Mouse (Mus musculus) lung, embryonic 15.5 days (tissue): ENCODE results near the gene Golt1a. TPM values are rescaled to one million over a fixed set of nuclear protein-coding genes. Genes with fewer than 3 reads are reported as not detected.

Experiments used
- ATAC-seq: fragments of 200-750 bp; cut with Nextera tagmentation; 2 replicates; pipeline ENCODE4 v1.8.0; 2017; ENCODE audit warnings: moderate number of reproducible peaks, borderline replicate concordance; ENCODE audit not compliant: low FRiP score, low TSS enrichment; ENCODE audit errors: extremely low read depth
- H3K27ac ChIP-seq: fragments of 300-500 bp; sonication (generic); 2 replicates; pipeline ENCODE4 v1.5.1; 2015; ENCODE audit warnings: moderate library complexity, mild to moderate bottlenecking, inconsistent platforms
- H3K27me3 ChIP-seq: fragments of 300-500 bp; sonication (generic); 2 replicates; pipeline ENCODE4 v1.6.1; 2015; ENCODE audit warnings: inconsistent platforms
- H3K36me3 ChIP-seq: fragments of 300-500 bp; sonication (generic); 2 replicates; pipeline ENCODE4 v1.6.1; 2015; ENCODE audit warnings: inconsistent platforms
- H3K4me1 ChIP-seq: fragments of 300-500 bp; sonication (generic); 2 replicates; pipeline ENCODE4 v1.6.1; 2015; ENCODE audit warnings: inconsistent platforms
- H3K4me2 ChIP-seq: fragments of 300-500 bp; sonication (generic); 2 replicates; pipeline ENCODE4 v1.6.1; 2015; ENCODE audit warnings: inconsistent platforms, mild to moderate bottlenecking, moderate library complexity
- H3K4me3 ChIP-seq: fragments of 300-500 bp; sonication (generic); 2 replicates; pipeline ENCODE4 v1.5.1; 2015; ENCODE audit warnings: mild to moderate bottlenecking, inconsistent platforms
- H3K9ac ChIP-seq: fragments of 300-500 bp; sonication (generic); 2 replicates; pipeline ENCODE4 v1.6.1; 2015; ENCODE audit warnings: inconsistent platforms
- H3K9me3 ChIP-seq: fragments of 300-500 bp; sonication (generic); 2 replicates; pipeline ENCODE4 v1.6.1; 2016; ENCODE audit warnings: inconsistent platforms
- WGBS: fragments of 180-500 bp; shearing (Covaris S2); methylation state at CpG from one replicate; pipeline ENCODE4 v1.1.7; 2015; 5-methylcytosine and 5-hydroxymethylcytosine counted together
- polyA plus RNA-seq: library from polyadenylated mRNA; unstranded; fragments of >200 nt; fragmentation: Nextera tagmentation; extraction: Ambion mirVana; gene quantifications from 2 replicates; pipeline ENCODE4 v1.2.1, GENCODE M21; 2015

The Golt1a gene
- polyA plus RNA-seq, 1 experiment from 2014 or later, result 0.16 TPM

GRCm38 (mm10) chr1:133307318-133307717, 2.3 kb upstream of the Golt1a start:
- Histone ChIP-seq H3K4me2 (no peak overlapping the region), H3K9ac (no peak overlapping the region), H3K27me3 (no peaks in the 10 kb centered on the region), H3K9me3 (no peaks in the 10 kb centered on the region), H3K4me1 (peaks cover 33% of the 10 kb centered on the region), H3K4me3 (no peak overlapping the region), H3K27ac (no peak overlapping the region), H3K36me3 (no peaks in the 10 kb centered on the region)
- ATAC-seq, result no peak
- 12% methylated on average over 6 of the region's 6 CpGs for WGBS

- no peaks in the 10 kb centered on the region for H3K9me3 ChIP-seq
- peaks cover 18% of the 10 kb centered on the region for H3K4me1 ChIP-seq
- no peak overlapping the region for H3K4me3 ChIP-seq
- H3K4me2 ChIP-seq, result no peak overlapping the region
- H3K9ac ChIP-seq, result no peak overlapping the region
- H3K36me3 ChIP-seq, result no peaks in the 10 kb centered on the region
- no peaks in the 10 kb centered on the region for H3K27me3 ChIP-seq
- 0 out of 2 replicates have a peak, but pooled peaks have one; percentile 2 for ATAC-seq
- 0 out of 2 replicates have a peak overlapping the region, but pooled peaks have one; percentile 54 for H3K27ac ChIP-seq
- WGBS, result 68% methylated on average over 4 of the region's 4 CpGs
Observed at GRCm38 (mm10) chr1:133311240-133311639, 1.6 kb downstream of the Golt1a start.

- Histone ChIP-seq H3K9me3 (no peaks in the 10 kb centered on the region), H3K9ac (no peak overlapping the region), H3K36me3 (no peaks in the 10 kb centered on the region), H3K27me3 (no peaks in the 10 kb centered on the region), H3K4me3 (no peak overlapping the region), H3K4me1 (peaks cover 17% of the 10 kb centered on the region), H3K27ac (peak overlapping the region; percentile 54; the same call in 1 of the 2 replicates), H3K4me2 (peak overlapping the region; percentile 22)
- WGBS, result 13% methylated on average over 10 of the region's 10 CpGs
- ATAC-seq, result peak; percentile 58; the same call in 1 of the 2 replicates
Observed at GRCm38 (mm10) chr1:133311946-133312345, 2.3 kb downstream of the Golt1a start.

GRCm38 (mm10) chr1:133314364-133314763, 4.8 kb downstream of the Golt1a start:
- H3K9ac ChIP-seq, result no peak overlapping the region
- no peak overlapping the region for H3K4me3 ChIP-seq
- H3K4me2 ChIP-seq, result no peak overlapping the region

GRCm38 (mm10) chr1:133315775-133316174, 6.2 kb downstream of the Golt1a start:
- Histone ChIP-seq H3K9ac (no peak overlapping the region), H3K27me3 (no peaks in the 10 kb centered on the region), H3K27ac (no peak overlapping the region), H3K9me3 (no peaks in the 10 kb centered on the region), H3K4me3 (no peak overlapping the region), H3K4me2 (no peak overlapping the region), H3K36me3 (no peaks in the 10 kb centered on the region), H3K4me1 (peaks cover 10% of the 10 kb centered on the region; the same call in 1 of the 2 replicates)
- WGBS, result 71% methylated on average over 6 of the region's 6 CpGs
- ATAC-seq, result no peak

More at GRCm38 (mm10) chr1:133314364-133314763, 4.8 kb downstream of the Golt1a start:
- Histone ChIP-seq H3K9me3 (no peaks in the 10 kb centered on the region), H3K4me1 (peaks cover 16% of the 10 kb centered on the region), H3K27me3 (no peaks in the 10 kb centered on the region), H3K36me3 (no peaks in the 10 kb centered on the region), H3K27ac (no peak overlapping the region)
- no peak for ATAC-seq
- WGBS, result 29% methylated on average over 8 of the region's 8 CpGs

- no peak overlapping the region for H3K27ac ChIP-seq
- WGBS, result 85% methylated on average over 4 of the region's 4 CpGs
- H3K4me1 ChIP-seq, result peaks cover 15% of the 10 kb centered on the region
- H3K9me3 ChIP-seq, result no peaks in the 10 kb centered on the region
- H3K4me3 ChIP-seq, result no peak overlapping the region
- H3K36me3 ChIP-seq, result no peaks in the 10 kb centered on the region
- H3K4me2 ChIP-seq, result no peak overlapping the region
- no peak overlapping the region for H3K9ac ChIP-seq
- no peaks in the 10 kb centered on the region for H3K27me3 ChIP-seq
- ATAC-seq, result no peak
Observed at GRCm38 (mm10) chr1:133316577-133316976, 7.0 kb downstream of the Golt1a start.

GRCm38 (mm10) chr1:133317149-133317548, 7.5 kb downstream of the Golt1a start:
- H3K36me3 ChIP-seq, result no peaks in the 10 kb centered on the region
- H3K9me3 ChIP-seq, result no peaks in the 10 kb centered on the region
- no peak overlapping the region for H3K4me2 ChIP-seq
- no peaks in the 10 kb centered on the region for H3K27me3 ChIP-seq
- no peak for ATAC-seq
- 83% methylated on average over 1 of the region's 1 CpGs for WGBS
- no peak overlapping the region for H3K4me3 ChIP-seq
- no peak overlapping the region for H3K9ac ChIP-seq
- H3K4me1 ChIP-seq, result peaks cover 11% of the 10 kb centered on the region
- no peak overlapping the region for H3K27ac ChIP-seq

GRCm38 (mm10) chr1:133321267-133321925, 11.8 kb downstream of the Golt1a start, which contains the start of gene Kiss1:
Kiss1 (plus strand) TSS chr1:133321875.
- Histone ChIP-seq H3K4me2 (no peak within 1 kb of the TSS), H3K9ac (no peak within 1 kb of the TSS), H3K9me3 (no peaks in the 10 kb centered on the region), H3K36me3 (no peaks in the 10 kb centered on the region), H3K27me3 (no peaks in the 10 kb centered on the region), H3K4me1 (peaks cover 23% of the 10 kb centered on the region), H3K4me3 (no peak within 1 kb of the TSS), H3K27ac (no peak within 1 kb of the TSS; the same call in 1 of the 2 replicates)
- 0 out of 2 replicates have a peak, but pooled peaks have one; percentile 43 for ATAC-seq
- WGBS, result 66% methylated on average over 13 of the region's 13 CpGs

GRCm38 (mm10) chr1:133323333-133323732, 13.7 kb downstream of the Golt1a start:
- no peaks in the 10 kb centered on the region for H3K9me3 ChIP-seq
- H3K4me3 ChIP-seq, result no peak overlapping the region
- ATAC-seq, result peak; percentile 17; the same call in 1 of the 2 replicates
- no peak overlapping the region for H3K4me2 ChIP-seq
- WGBS, result 23% methylated on average over 5 of the region's 5 CpGs
- H3K36me3 ChIP-seq, result no peaks in the 10 kb centered on the region
- H3K9ac ChIP-seq, result no peak overlapping the region
- H3K27ac ChIP-seq, result peak overlapping the region; percentile 21; the same call in 1 of the 2 replicates
- no peaks in the 10 kb centered on the region for H3K27me3 ChIP-seq
- H3K4me1 ChIP-seq, result peaks cover 28% of the 10 kb centered on the region

- H3K27ac ChIP-seq, result no peak overlapping the region
- WGBS, result 75% methylated on average over 8 of the region's 8 CpGs
- no peak overlapping the region for H3K9ac ChIP-seq
- H3K36me3 ChIP-seq, result no peaks in the 10 kb centered on the region
- no peaks in the 10 kb centered on the region for H3K9me3 ChIP-seq
- H3K4me2 ChIP-seq, result no peak overlapping the region
- no peak overlapping the region for H3K4me3 ChIP-seq
- no peak for ATAC-seq
- H3K4me1 ChIP-seq, result peaks cover 47% of the 10 kb centered on the region
- peaks cover 4% of the 10 kb centered on the region; the same call in 1 of the 2 replicates for H3K27me3 ChIP-seq
Observed at GRCm38 (mm10) chr1:133325951-133326350, 16.4 kb downstream of the Golt1a start.

- no peak overlapping the region for H3K27ac ChIP-seq
Observed at GRCm38 (mm10) chr1:133327094-133327493, 17.5 kb downstream of the Golt1a start.

GRCm38 (mm10) chr1:133328299-133328795, 18.7 kb downstream of the Golt1a start:
- Histone ChIP-seq H3K36me3 (no peaks in the 10 kb centered on the region), H3K27me3 (peaks cover 7% of the 10 kb centered on the region; the same call in 1 of the 2 replicates), H3K9ac (no peak overlapping the region), H3K4me2 (0 out of 2 replicates have a peak overlapping the region, but pooled peaks have one; percentile 73), H3K27ac (peak overlapping the region; percentile 71), H3K4me1 (peaks cover 35% of the 10 kb centered on the region), H3K4me3 (no peak overlapping the region), H3K9me3 (no peaks in the 10 kb centered on the region)
- WGBS, result 54% methylated on average over 6 of the region's 6 CpGs
- ATAC-seq, result no peak

More at GRCm38 (mm10) chr1:133327094-133327493, 17.5 kb downstream of the Golt1a start:
- Histone ChIP-seq H3K36me3 (no peaks in the 10 kb centered on the region), H3K27me3 (peaks cover 7% of the 10 kb centered on the region; the same call in 1 of the 2 replicates), H3K9me3 (no peaks in the 10 kb centered on the region), H3K4me2 (no peak overlapping the region), H3K9ac (no peak overlapping the region), H3K4me1 (peaks cover 40% of the 10 kb centered on the region), H3K4me3 (no peak overlapping the region)
- no peak for ATAC-seq
- 54% methylated on average over 5 of the region's 5 CpGs for WGBS
